Mouse (Mus musculus): ENCODE data around the gene Spock3.
A peak's percentile ranks its signal among the peaks of the same experiment; 100 is the strongest.
"Not testable (repeated sequence)": the region's sequence is repeated elsewhere in the genome, so short reads cannot be mapped to it uniquely, and the experiment has no call there.

Spock3 gene

GRCm38 (mm10) chr8:62950709-62951108 is at the start of gene Spock3:
Gene Spock3, plus strand, starts transcription at chr8:62951009.
- no peak for DNase-seq

- DNase-seq, result peak; percentile 80
Observed at GRCm38 (mm10) chr8:62951173-62952134, 645 bp downstream of the Spock3 start.

GRCm38 (mm10) chr8:62952481-62952880 is 1.7 kb downstream of the Spock3 start:
- peak; percentile 13 for DNase-seq

GRCm38 (mm10) chr8:62962608-62963007 is 11.8 kb downstream of the Spock3 start:
- DNase-seq, result no peak

- DNase-seq, result no peak
Observed at GRCm38 (mm10) chr8:62969802-62970372, 19.1 kb downstream of the Spock3 start.

GRCm38 (mm10) chr8:63088984-63089383 is 138.2 kb downstream of the Spock3 start:
- DNase-seq, result no peak

GRCm38 (mm10) chr8:63098200-63098599 is 147.4 kb downstream of the Spock3 start:
- no peak for DNase-seq

- DNase-seq, result peak; percentile 1
Observed at GRCm38 (mm10) chr8:63109761-63110160, 159.0 kb downstream of the Spock3 start.

- no peak for DNase-seq
Observed at GRCm38 (mm10) chr8:63112919-63113318, 162.1 kb downstream of the Spock3 start.

GRCm38 (mm10) chr8:63120508-63120907 is 169.7 kb downstream of the Spock3 start:
- no peak for DNase-seq

GRCm38 (mm10) chr8:63135406-63135805 is 184.6 kb downstream of the Spock3 start:
- DNase-seq, result no peak

- DNase-seq, result not testable (repeated sequence)
Observed at GRCm38 (mm10) chr8:63163861-63164260, 213.1 kb downstream of the Spock3 start.

- no peak for DNase-seq
Observed at GRCm38 (mm10) chr8:63165326-63165725, 214.5 kb downstream of the Spock3 start.

GRCm38 (mm10) chr8:63169956-63170355 is 219.1 kb downstream of the Spock3 start:
- no peak for DNase-seq

- no peak for DNase-seq
Observed at GRCm38 (mm10) chr8:63181272-63181671, 230.5 kb downstream of the Spock3 start.

- DNase-seq, result no peak
Observed at GRCm38 (mm10) chr8:63258812-63259385, 308.1 kb downstream of the Spock3 start.

- DNase-seq, result no peak
Observed at GRCm38 (mm10) chr8:63262516-63262915, 311.7 kb downstream of the Spock3 start.

- DNase-seq, result no peak
Observed at GRCm38 (mm10) chr8:63335366-63335765, 384.6 kb downstream of the Spock3 start.

- DNase-seq, result no peak
Observed at GRCm38 (mm10) chr8:63368580-63368979, 417.8 kb downstream of the Spock3 start.

GRCm38 (mm10) chr8:63397659-63398058 is 446.9 kb downstream of the Spock3 start:
- no peak for DNase-seq

All from embryo, embryonic 11 days (tissue).